Mouse (Mus musculus) liver, embryonic 13.5 days (tissue): ENCODE measurements around the gene Nucks1. TPM values are rescaled to one million over a fixed set of nuclear protein-coding genes. Genes with fewer than 3 reads are reported as not detected.

Experiments
- ATAC-seq: fragments of 200-750 bp; cut with Nextera tagmentation; 2 replicates; pipeline ENCODE4 v1.8.0; 2017; ENCODE audit warnings: low read depth, mild to moderate bottlenecking, moderate number of reproducible peaks, moderate library complexity
- DNase-seq: peaks from one replicate; pipeline ENCODE4 v3.0.0; 2022
- H3K27ac ChIP-seq: fragments of 300-500 bp; sonication (generic); 2 replicates; pipeline ENCODE4 v1.5.1; 2015; ENCODE audit warnings: moderate library complexity, mild to moderate bottlenecking, inconsistent platforms
- H3K27me3 ChIP-seq: fragments of 300-500 bp; sonication (generic); 2 replicates; pipeline ENCODE4 v1.6.1; 2015; ENCODE audit warnings: mild to moderate bottlenecking, inconsistent platforms
- H3K36me3 ChIP-seq: fragments of 300-500 bp; sonication (generic); 2 replicates; pipeline ENCODE4 v1.6.1; 2015; ENCODE audit warnings: mild to moderate bottlenecking, inconsistent platforms
- H3K4me1 ChIP-seq: fragments of 300-500 bp; sonication (generic); replicated peaks from 2 replicates; pipeline ENCODE4 v1.6.1; 2015; ENCODE audit warnings: inconsistent platforms
- H3K4me2 ChIP-seq: fragments of 300-500 bp; sonication (generic); 2 replicates; pipeline ENCODE4 v1.6.1; 2015; ENCODE audit warnings: inconsistent platforms, mild to moderate bottlenecking, moderate library complexity
- H3K4me3 ChIP-seq: fragments of 300-500 bp; sonication (generic); replicated peaks from 2 replicates; pipeline ENCODE4 v1.5.1; 2015; ENCODE audit warnings: mild to moderate bottlenecking, inconsistent platforms
- H3K9ac ChIP-seq: fragments of 300-500 bp; sonication (generic); 2 replicates; pipeline ENCODE4 v1.6.1; 2015; ENCODE audit warnings: mild to moderate bottlenecking, inconsistent platforms
- H3K9me3 ChIP-seq: fragments of 300-500 bp; sonication (generic); replicated peaks from 2 replicates; pipeline ENCODE4 v1.6.1; 2016; ENCODE audit warnings: inconsistent platforms
- WGBS: fragments of 180-500 bp; shearing (Covaris S2); methylation state at CpG from one replicate; pipeline ENCODE4 v1.1.7; 2015; ENCODE audit not compliant: insufficient replicate concordance; 5-methylcytosine and 5-hydroxymethylcytosine counted together
- polyA plus RNA-seq: library from polyadenylated mRNA; unstranded; fragments of >200 nt; fragmentation: Nextera tagmentation; extraction: Ambion mirVana; gene quantifications from 2 replicates; pipeline ENCODE4 v1.2.1, GENCODE M21; 2015

Gene Nucks1
- polyA plus RNA-seq, 1 experiment from 2014 or later = 42.5 TPM

- no peak for ATAC-seq
- Histone ChIP-seq H3K4me1 (peaks cover 63% of the 10 kb centered on the region), H3K4me3 (no peak overlapping the region), H3K9ac (no peak overlapping the region), H3K27me3 (peaks cover 29% of the 10 kb centered on the region), H3K4me2 (no peak overlapping the region), H3K36me3 (no peaks in the 10 kb centered on the region), H3K27ac (no peak overlapping the region), H3K9me3 (no peaks in the 10 kb centered on the region)
- no peak for DNase-seq
- WGBS = 64% methylated on average over 6 of the region's 6 CpGs
Observed at GRCm38 (mm10) chr1:131968983-131969382, 58.6 kb downstream of the Nucks1 start.

- WGBS = 44% methylated on average over 4 of the region's 4 CpGs
- Histone ChIP-seq H3K27me3 (peaks cover 21% of the 10 kb centered on the region), H3K4me3 (no peak overlapping the region), H3K4me2 (no peak overlapping the region), H3K36me3 (no peaks in the 10 kb centered on the region), H3K9ac (no peak overlapping the region), H3K4me1 (peaks cover 58% of the 10 kb centered on the region), H3K9me3 (no peaks in the 10 kb centered on the region), H3K27ac (no peak overlapping the region)
- DNase-seq = no peak
- no peak for ATAC-seq
Observed at GRCm38 (mm10) chr1:131969825-131970224, 59.5 kb downstream of the Nucks1 start.

GRCm38 (mm10) chr1:131970322-131970660 is 60.0 kb downstream of the Nucks1 start:
- H3K4me1 ChIP-seq = peaks cover 62% of the 10 kb centered on the region
- no peaks in the 10 kb centered on the region for H3K9me3 ChIP-seq
- H3K4me2 ChIP-seq = peak overlapping the region; percentile 45
- DNase-seq (no peak), ATAC-seq (no peak)
- 51% methylated on average over 5 of the region's 5 CpGs for WGBS
- H3K36me3 ChIP-seq = no peaks in the 10 kb centered on the region
- H3K9ac ChIP-seq = 0 out of 2 replicates have a peak overlapping the region, but pooled peaks have one; percentile 40
- H3K4me3 ChIP-seq = no peak overlapping the region
- H3K27ac ChIP-seq = peak overlapping the region; percentile 50; the same call in 1 of the 2 replicates
- H3K27me3 ChIP-seq = peaks cover 18% of the 10 kb centered on the region

- peak overlapping the region; percentile 50 for H3K27ac ChIP-seq
Observed at GRCm38 (mm10) chr1:131970661-131971520, 60.6 kb downstream of the Nucks1 start.

GRCm38 (mm10) chr1:131971771-131972497 is 61.6 kb downstream of the Nucks1 start:
- Histone ChIP-seq H3K36me3 (no peaks in the 10 kb centered on the region), H3K4me1 (peaks cover 63% of the 10 kb centered on the region), H3K4me3 (no peak overlapping the region), H3K9ac (no peak overlapping the region; the same call in 1 of the 2 replicates), H3K27me3 (peaks cover 11% of the 10 kb centered on the region; the same call in 1 of the 2 replicates), H3K9me3 (no peaks in the 10 kb centered on the region), H3K4me2 (peak overlapping the region; percentile 28; the same call in 1 of the 2 replicates), H3K27ac (peak overlapping the region; percentile 67)
- peak; percentile 27 for ATAC-seq
- DNase-seq = no peak
- WGBS = 35% methylated on average over 15 of the region's 15 CpGs

More at GRCm38 (mm10) chr1:131970661-131971520, 60.6 kb downstream of the Nucks1 start:
- peaks cover 62% of the 10 kb centered on the region for H3K4me1 ChIP-seq
- no peak for DNase-seq
- H3K9me3 ChIP-seq = no peaks in the 10 kb centered on the region
- 0 out of 2 replicates have a peak overlapping the region, but pooled peaks have one; percentile 2 for H3K4me3 ChIP-seq
- WGBS = 11% methylated on average over 16 of the region's 16 CpGs
- H3K27me3 ChIP-seq = peaks cover 14% of the 10 kb centered on the region; the same call in 1 of the 2 replicates
- ATAC-seq = no peak
- H3K9ac ChIP-seq = peak overlapping the region; percentile 40
- peak overlapping the region; percentile 45 for H3K4me2 ChIP-seq
- no peaks in the 10 kb centered on the region for H3K36me3 ChIP-seq

GRCm38 (mm10) chr1:131972498-131973334 is 62.4 kb downstream of the Nucks1 start:
- WGBS = 41% methylated on average over 13 of the region's 13 CpGs
- ATAC-seq (peak; percentile 47), DNase-seq (no peak)
- Histone ChIP-seq H3K27me3 (peaks cover 11% of the 10 kb centered on the region; the same call in 1 of the 2 replicates), H3K27ac (peak overlapping the region; percentile 67), H3K36me3 (no peaks in the 10 kb centered on the region), H3K9me3 (no peaks in the 10 kb centered on the region), H3K4me1 (peaks cover 57% of the 10 kb centered on the region), H3K4me3 (no peak overlapping the region), H3K9ac (no peak overlapping the region), H3K4me2 (peak overlapping the region; percentile 28; the same call in 1 of the 2 replicates)

GRCm38 (mm10) chr1:131973991-131974390 is 63.7 kb downstream of the Nucks1 start:
- H3K27ac ChIP-seq = no peak overlapping the region
- peaks cover 52% of the 10 kb centered on the region for H3K4me1 ChIP-seq
- no peak overlapping the region for H3K9ac ChIP-seq
- no peak overlapping the region for H3K4me3 ChIP-seq
- no peak overlapping the region for H3K4me2 ChIP-seq
- no peaks in the 10 kb centered on the region for H3K36me3 ChIP-seq
- 63% methylated on average over 6 of the region's 6 CpGs for WGBS
- DNase-seq (no peak), ATAC-seq (no peak)
- H3K9me3 ChIP-seq = no peaks in the 10 kb centered on the region
- H3K27me3 ChIP-seq = 0 out of 2 replicates have a peak, but pooled peaks cover 5% of the 10 kb centered on the region

- Histone ChIP-seq H3K9me3 (no peaks in the 10 kb centered on the region), H3K9ac (no peak overlapping the region), H3K27ac (no peak overlapping the region), H3K36me3 (no peaks in the 10 kb centered on the region), H3K4me2 (no peak overlapping the region), H3K4me3 (no peak overlapping the region), H3K27me3 (no peaks in the 10 kb centered on the region), H3K4me1 (peaks cover 35% of the 10 kb centered on the region)
- no peak for DNase-seq
- no peak for ATAC-seq
- 73% methylated on average over 5 of the region's 5 CpGs for WGBS
Observed at GRCm38 (mm10) chr1:131976886-131977285, 66.6 kb downstream of the Nucks1 start.

- no peak for ATAC-seq
- 33% methylated on average over 2 of the region's 2 CpGs for WGBS
- H3K4me3 ChIP-seq = no peak overlapping the region
Observed at GRCm38 (mm10) chr1:131980471-131980870, 70.1 kb downstream of the Nucks1 start.

GRCm38 (mm10) chr1:131981378-131982013 is 71.2 kb downstream of the Nucks1 start:
- 45% methylated on average over 12 of the region's 12 CpGs for WGBS
- peak; percentile 49 for ATAC-seq
- no peaks in the 10 kb centered on the region for H3K27me3 ChIP-seq

More at GRCm38 (mm10) chr1:131980471-131980870, 70.1 kb downstream of the Nucks1 start:
- H3K27me3 ChIP-seq = no peaks in the 10 kb centered on the region
- no peaks in the 10 kb centered on the region for H3K36me3 ChIP-seq
- H3K4me1 ChIP-seq = peaks cover 11% of the 10 kb centered on the region
- no peaks in the 10 kb centered on the region for H3K9me3 ChIP-seq
- no peak overlapping the region for H3K9ac ChIP-seq
- no peak for DNase-seq
- no peak overlapping the region for H3K27ac ChIP-seq
- no peak overlapping the region for H3K4me2 ChIP-seq

More at GRCm38 (mm10) chr1:131981378-131982013, 71.2 kb downstream of the Nucks1 start:
- Histone ChIP-seq H3K9ac (no peak overlapping the region), H3K4me1 (peaks cover 8% of the 10 kb centered on the region), H3K27ac (no peak overlapping the region), H3K4me3 (no peak overlapping the region), H3K36me3 (no peaks in the 10 kb centered on the region), H3K4me2 (no peak overlapping the region), H3K9me3 (no peaks in the 10 kb centered on the region)
- peak; percentile 53 for DNase-seq
